Mouse (Mus musculus): Measurements from ENCODE around the gene Bfsp2.
A peak's percentile ranks its signal among the peaks of the same experiment; 100 is the strongest.

Gene Bfsp2

DNA sequence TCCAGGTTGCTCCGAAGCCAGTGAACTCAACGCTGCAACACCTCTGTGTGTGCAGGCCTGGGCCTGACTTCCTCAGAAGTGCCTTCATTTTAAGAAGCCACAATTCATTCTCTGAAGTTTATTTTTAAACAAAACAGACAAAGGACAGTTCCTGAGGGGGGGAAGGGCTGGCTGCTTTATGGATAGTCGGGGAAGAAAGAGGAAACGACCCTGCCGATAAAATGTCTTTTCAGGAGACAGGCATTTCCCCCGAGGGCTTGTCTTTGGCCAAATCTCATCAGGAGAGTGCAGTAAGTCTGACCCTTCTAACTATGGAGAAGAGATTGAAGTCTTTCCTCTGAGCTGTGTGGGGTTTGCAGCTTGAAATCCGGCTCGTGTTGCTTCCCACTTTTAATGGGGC lies 5.4 kb upstream of the Bfsp2 start:
- no peak for DNase-seq (ENCODE audit: low read depth, low spot score)

DNA sequence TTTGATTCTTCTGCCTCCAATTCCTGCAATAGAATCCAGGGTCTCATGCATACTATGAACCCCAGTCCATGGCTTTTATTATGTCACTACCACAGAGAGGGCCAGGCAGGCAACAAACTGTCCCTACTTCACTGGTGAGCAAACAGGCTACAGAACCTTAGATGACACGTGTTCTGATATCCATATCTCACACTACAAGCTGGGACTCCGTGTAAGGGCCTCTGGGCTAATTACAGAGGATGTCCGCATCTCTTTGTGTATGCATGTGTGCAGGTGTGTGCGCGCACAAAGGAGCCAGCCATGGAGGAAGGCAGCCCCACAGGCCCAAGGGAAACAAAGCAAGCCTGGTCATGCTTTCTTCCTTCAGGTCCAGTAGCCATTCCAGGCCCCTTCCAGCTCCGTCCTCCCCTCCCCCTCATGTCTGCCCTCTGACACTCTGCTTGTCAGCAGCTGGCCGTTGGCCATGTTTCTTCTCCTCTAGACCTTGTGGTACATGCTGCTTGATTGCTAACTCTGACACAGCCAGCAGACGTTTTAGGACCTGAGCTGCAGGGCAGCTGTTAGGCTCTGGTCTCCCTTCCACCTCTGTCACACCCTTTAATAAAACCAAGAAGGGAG lies 492 bp upstream of the Bfsp2 start:
- peak; percentile 45 for DNase-seq (ENCODE audit: low read depth, low spot score)

DNA sequence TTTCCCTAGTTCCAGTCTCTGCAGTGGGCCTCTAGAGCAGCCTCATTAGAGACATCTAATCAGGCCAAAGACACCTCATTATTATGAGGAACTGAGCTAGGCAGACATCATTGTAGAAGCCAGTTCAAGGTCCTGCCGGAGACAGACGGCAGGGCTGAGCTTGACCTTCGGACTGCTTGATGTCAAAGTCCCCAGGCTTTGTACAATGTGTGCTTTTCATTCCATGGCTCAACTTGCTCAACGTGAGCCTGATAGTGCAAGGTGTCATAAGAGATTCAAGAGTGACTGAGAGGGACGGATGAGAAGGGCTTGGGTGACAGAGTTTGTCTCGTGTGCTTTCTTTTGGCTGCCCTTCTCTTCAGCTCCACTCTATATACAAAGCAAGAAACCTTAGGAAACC lies 4.8 kb downstream of the Bfsp2 start:
- DNase-seq (ENCODE audit: low read depth, low spot score) = no peak

DNA sequence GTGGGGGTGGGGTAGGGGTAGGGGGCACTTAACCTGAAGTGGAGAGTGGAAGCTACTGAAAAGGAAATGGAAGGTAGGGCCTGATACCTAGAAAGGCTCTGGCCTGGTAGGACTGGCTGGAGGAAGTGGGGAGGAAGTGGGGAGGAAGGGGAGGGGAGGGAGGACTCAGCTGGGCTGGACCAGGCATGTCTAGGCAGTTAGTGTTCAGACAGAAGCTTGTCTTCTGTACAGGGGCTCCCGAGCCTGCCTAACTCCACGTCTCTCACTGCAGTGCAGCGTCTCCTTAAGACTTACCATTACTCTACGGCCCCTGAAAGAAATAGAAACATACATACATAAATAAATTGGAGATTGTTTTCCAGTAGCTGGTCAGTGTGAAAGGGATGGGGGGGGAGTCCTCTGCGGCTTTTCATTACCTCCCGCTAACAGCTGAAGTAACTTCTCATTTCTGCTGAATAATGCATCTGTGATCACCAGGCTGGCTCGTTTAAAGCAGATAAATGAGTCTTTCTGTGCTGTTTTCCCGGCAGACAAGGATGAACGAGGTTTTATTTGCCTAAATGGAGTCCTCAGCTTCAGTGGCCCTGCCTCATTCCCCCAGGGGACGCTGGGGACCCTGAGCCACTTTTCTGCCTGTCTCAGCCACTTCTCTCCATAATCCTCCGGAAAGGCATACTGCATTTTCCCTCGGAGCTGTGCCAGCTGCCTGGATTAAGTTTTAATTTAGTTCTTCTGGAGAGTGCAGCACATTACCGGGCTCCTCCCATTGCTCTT lies 6.1 kb downstream of the Bfsp2 start:
- DNase-seq (ENCODE audit: low read depth, low spot score) = no peak

DNA sequence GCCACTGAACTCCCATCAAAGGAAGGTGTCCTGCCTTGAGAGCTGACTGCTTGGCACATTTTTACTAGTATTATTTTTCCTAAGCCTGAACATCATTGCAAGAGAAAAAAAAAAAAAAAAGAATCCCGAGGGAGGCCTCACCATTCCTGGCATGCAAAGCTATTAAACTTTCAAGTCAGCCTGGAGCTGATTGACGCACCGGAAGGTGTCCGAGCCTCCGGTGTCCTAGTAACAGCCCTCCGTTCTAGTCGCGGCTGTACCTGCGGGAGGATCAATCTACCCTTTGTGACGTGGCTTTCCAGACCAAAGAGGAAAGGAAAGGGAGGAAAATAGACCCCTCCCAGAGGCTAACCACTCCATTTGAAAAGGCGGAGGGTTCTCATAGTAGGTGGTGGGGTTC lies 8.4 kb downstream of the Bfsp2 start:
- no peak for DNase-seq (ENCODE audit: low read depth, low spot score)

DNA sequence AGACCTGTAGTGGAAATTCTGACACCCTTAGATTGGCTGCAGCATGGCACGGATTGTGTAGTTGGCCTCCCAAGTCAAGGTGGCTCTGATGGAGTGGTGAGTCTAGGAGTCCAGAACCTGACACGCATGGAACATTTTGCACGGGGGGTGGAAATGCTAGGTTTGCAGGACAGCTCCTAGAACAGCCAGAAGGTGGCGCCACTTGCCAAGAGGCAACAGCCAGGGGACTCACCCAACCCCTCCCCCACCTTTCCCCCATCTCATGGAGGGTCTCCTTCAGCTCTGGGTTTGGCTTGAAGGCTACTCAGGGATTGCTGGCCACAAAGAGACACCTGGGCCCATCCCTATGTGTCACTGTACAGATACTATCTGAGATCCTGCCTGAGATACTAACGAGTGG lies 10.7 kb downstream of the Bfsp2 start:
- DNase-seq (ENCODE audit: low read depth, low spot score) = no peak

DNA sequence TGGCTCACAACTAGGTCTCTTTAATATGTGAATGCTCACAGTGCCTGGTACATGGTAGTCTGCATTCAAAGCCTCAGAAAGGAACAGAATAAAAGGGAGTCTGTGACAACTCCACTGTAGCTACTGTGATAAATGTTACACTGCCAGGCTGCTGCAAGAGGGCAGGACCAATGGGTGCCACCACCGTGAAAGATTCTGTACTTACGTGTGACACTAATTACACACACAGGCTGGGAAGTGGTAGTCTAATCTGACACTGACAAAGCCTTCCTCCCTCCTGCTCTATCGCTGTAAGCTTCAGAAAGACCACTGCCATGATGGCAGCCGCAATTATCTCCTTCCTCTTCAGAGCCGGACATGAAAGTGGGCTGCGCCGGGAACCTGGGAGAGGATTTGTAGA lies 11.3 kb downstream of the Bfsp2 start:
- DNase-seq (ENCODE audit: low read depth, low spot score) = no peak

DNA sequence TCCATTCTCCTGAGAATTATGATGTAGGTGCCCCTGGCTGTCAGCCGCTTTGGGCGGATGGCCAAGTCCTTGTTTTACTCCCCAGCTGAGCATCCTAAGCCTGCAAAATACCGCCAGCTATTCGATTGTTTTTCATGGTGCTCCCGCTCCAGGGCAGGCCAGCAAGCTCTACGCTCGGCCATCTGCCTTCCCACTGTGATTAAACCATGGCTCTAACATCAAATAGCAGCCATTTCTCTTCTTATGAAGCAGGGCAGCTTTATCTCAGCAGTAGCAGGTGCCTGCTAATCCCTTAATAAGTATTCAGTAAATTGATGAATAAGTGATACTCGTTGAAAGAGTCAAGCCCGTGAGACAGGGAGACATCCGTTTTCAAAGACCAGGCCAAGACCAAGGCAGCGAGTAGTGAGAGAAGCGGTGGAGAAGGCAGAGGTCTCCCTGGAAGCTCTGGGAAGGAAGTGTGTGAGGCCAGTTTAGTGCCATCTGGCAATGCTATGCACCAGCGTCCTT lies 14.5 kb downstream of the Bfsp2 start:
- DNase-seq (ENCODE audit: low read depth, low spot score) = no peak

DNA sequence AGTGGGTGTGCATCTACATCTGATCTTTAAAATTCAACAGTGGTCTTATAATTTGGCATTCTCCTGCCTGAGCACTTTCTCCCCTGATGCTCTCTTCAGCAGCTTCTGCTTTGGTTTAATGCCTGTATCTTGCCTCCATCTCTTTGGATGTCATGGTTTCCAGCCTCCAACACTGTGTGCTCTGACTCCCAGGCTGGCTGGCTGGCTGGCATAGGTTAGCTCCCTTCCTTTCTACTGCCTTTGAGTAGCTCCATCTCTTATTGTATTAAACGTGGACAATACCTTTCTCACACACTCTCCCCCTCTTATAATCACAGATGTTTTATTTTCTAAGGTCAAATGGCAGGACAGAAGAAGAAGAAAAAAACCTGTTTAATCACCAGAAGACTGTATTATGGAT lies 14.9 kb downstream of the Bfsp2 start:
- DNase-seq (ENCODE audit: low read depth, low spot score) = no peak

DNA sequence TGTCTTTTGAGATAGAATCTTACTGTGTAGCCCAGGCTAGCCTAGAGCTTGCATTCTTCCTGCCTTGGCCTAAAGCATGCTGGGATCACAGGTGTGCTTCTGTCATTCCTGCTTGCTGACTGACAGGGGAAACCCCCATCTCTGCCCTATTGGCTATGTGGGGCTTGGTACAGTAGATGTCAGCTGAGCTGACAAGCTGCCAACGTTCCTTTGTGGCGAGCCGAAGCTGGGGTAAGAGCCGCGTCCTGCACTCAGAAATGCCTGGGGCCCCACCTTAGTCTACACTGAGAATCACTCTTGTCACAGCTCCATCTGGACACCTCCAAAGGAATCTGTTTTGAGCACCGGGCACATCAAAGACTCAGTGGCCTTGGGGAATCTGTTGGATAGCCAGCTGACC lies 16.4 kb downstream of the Bfsp2 start:
- DNase-seq (ENCODE audit: low read depth, low spot score) = no peak

DNA sequence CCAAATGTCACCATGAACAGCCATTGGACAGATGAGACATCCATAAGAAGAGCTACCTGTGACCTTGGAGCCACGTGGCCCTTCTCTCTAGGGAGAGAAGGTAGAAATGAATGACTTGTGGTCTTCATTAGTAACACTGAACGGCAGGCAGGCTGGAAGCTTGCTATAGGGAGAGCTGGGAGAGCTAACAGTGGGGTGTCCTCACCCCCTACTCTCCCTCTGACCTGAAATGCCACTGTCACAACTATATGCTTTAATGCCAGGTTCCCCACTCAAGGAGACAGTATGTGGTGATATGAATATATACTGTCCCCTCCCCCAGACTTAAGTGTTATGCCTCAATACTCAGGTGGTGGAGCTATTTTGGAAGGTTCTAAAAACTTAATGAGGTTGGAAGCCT lies 20.4 kb downstream of the Bfsp2 start:
- no peak for DNase-seq (ENCODE audit: low read depth, low spot score)

DNA sequence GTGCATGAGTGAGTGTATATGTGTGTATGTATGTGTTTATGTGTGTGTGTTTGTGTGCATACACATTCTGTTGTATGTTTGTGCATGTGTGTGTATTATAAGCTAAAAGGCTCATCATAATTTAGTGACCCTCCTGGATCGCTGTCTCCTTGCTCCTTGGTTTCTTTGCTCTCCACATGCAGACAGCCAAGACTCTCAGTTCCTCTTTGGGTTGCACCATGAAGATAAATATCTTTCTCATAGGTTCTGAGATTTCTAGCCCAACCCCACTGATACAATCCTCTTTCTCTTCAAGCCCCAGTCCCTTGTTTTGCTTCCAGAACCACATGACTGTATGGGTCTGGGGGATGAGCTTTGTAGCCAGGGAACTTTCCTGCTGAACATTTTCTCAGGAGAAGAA lies 20.9 kb downstream of the Bfsp2 start:
- no peak for DNase-seq (ENCODE audit: low read depth, low spot score)

DNA sequence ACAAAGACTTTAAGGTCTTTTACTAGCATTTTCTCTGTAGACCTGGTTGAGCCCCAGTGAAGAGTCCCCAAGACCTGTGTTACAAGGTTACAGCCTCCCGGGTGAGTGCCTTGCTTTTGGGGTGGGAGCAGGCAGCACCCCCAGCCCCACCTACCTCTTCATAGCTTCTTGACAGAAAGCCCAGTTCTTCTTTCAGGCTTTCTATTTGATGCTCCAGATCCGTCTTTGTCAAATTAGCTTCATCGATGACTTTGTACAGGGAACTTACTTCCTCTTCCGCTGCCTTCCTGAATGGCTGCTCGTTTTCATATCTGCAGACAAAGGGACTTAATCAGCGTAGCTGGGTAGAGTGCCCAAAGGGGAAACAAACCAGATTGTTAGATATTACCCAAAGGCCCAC lies 30.6 kb downstream of the Bfsp2 start:
- no peak for DNase-seq (ENCODE audit: low read depth, low spot score)

DNA sequence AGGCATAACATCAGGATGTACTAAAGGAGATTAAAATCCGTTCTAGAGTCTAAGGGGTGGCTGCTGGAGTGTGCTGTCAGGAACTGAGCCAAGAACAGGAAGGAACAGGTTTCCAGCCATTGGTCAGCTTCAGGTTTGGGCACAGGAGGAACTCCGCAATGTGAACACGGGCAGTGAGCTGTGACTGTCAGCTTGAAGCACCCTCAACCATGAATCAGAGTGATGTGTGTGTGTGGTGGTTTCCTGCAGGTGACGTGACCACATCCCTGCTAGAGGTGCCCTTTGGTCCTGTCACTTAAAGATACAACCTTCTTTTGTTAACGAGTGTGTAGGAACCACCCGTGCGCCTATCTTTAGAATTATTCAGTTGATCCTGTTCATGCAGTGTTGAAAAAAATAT lies 31.1 kb downstream of the Bfsp2 start:
- DNase-seq (ENCODE audit: low read depth, low spot score) = no peak

DNA sequence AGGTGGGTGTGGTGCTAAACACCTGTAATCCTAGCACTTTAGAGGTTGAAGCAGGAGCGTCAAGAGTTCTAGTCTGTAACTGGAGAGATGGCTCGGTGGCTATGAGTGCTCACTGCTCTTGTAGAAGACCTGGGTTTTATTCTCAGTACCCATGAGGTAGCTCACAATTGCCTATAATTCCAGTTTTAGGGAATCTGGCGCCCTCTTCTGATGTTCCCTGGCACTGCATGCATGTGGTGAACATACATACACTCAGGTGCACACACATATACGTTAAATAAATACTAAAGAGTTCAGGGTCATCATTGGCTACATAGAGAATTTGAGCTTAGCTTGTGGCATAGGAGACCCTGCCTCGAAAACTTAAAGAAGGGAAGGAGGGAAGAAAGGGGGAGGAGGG lies 35.6 kb downstream of the Bfsp2 start:
- no peak for DNase-seq (ENCODE audit: low read depth, low spot score)

DNA sequence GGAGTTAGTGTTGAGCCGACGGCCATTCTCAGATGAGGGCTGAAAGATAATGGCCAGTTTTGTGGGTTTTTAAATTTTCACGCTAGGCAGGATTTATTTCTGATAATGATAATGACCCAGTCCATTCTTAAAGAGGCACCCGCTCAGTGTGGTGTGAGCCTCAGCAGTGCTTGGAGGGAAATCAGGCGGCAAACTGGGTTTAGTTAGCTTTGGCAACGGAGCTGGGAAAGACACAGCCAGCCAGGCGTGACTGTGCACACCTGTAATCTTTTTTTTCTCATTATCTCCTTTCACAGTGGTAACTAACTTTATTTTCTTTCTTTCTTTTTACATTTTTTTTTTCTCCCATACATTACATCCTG lies 36.4 kb downstream of the Bfsp2 start:
- no peak for DNase-seq (ENCODE audit: low read depth, low spot score)

DNA sequence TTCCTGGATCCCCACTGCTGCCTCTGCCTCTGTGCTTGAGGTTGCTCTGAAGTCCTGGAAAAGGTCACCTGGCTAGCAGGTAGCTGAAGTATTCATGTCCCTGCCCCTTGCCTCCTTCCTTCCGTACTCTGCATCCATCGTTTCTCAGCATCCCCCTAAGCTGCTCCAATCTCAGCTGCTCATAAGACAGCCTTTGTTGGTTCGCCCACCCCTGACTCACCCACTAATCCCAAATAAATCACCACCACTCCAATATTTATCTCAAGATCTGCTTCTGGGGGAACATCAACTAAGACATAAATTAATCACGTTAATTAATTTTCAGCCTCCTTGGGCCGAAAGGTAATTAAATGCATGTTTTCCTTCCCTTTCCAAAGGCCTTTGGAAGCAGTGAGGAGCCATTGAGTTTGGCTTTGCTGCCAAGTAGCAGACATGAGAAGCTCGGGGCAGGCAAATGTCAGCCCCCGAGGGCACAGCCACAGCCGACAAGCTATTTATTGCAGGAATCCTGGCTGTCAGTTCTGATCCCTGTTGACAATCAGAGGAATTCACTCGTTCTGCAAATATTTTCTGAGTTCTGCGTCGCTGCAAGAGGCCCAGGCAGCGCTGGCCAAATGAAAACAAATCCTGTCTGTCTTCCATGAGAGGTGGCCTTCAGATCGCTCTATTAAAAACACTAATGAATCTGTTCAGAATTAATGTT lies 36.9 kb downstream of the Bfsp2 start:
- peak; percentile 30 for DNase-seq (ENCODE audit: low read depth, low spot score)

DNA sequence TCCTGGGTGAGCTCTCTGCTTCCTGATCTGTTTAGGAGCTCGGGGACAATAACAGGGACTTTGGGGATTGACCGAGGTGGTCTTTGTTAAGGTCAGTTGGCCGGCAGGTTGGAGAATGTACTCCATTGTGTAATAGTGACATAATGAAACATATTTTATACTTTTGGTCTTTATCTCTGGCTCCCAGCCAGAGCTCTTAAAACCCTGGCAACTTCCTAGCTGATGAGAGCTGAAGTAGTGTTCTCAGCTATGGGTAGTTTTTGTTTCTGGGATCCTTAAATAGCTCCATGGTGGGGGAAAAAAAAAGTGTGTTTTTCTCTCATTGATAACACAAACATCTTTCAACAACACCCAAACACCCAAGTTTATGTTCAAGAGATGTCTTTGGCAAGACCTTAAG lies 39.6 kb downstream of the Bfsp2 start:
- DNase-seq (ENCODE audit: low read depth, low spot score) = no peak

DNA sequence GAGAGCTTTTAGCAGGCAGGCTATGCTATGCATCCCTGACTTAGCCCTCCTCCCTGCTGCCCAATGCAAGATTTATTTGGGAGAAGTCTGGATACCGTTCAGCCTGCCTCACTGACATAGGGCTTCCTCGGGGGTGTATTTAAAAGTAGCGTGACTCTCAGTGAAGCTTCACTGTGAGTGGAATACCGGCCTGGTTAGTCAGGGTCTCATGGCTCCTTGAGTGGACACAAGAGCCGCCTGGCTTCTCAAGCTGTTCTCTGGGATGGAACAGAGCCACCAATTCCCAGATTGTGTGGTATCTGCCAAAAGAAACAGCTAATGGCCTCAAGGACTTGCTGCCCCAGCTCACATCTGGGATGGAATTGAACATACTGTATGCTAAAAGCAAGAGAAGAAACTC lies 43.1 kb downstream of the Bfsp2 start:
- no peak for DNase-seq (ENCODE audit: low read depth, low spot score)

DNA sequence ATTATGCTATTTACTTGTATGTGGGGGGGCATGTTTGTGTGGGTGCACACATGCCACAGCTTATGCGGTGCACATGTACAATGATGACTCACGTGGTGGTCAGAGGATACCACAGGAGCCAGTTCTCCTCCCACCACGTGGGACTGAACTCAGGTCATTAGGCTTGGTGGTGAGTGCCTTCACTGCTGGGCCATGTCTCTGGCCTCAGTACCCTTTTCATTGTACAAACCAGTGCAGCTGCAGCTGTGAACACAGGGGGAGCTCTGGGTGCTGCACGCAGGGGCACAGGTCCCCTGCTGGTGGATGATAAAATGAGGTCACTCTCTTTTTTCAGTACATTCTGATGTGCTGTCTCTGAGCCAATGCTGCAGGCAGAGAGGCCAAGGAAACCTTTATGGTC lies 46.1 kb downstream of the Bfsp2 start:
- DNase-seq (ENCODE audit: low read depth, low spot score) = peak; percentile 33

DNA sequence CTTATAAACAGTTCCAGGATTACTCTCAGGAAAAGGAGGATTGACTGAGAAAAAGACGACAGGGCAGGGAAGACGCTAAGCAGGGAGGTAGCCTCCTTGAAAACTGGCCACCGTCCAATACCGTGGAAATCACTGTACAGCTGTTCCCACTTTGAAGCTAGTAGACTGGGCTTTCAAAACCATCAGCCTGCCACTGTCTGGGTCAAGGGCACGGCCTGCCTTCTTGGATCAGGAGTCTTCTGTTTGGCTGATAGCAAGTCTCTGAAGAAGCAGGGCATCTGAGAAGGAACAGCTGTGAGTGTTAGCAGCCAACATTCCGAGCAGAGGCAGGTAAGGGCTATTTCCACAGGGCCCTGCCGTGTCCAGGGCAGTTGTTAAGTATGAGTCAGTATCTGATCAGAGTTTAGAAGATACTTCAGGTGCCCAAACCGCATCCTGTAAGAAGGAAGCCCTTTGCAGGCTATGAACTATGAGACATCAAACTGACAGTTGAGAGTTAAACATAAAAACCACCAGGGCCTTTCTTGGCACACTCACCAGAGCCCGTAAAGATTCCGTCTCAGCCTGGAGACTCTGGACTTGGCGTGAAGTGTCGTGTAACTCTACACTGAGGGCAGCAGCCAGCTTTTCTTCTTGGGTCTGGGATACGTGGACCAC lies 48.0 kb downstream of the Bfsp2 start:
- DNase-seq (ENCODE audit: low read depth, low spot score) = no peak

DNA sequence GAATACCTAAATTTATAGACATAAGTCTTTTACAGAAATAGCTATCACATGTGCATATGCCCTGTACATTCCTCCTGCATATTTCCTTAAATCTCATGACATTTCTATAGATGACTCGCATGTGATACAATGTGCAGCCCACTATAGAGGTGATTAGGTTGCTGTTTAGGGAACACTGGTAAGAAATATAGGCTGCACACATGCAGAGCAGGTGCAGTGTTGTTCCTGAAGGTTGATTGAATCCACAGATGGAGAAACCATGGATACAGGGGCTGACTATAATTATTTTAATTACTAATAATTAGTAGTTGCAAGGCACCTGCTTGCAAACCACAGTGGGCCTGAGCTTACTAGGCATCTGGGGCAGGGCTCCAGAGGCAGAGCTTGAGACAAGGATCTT lies 48.5 kb downstream of the Bfsp2 start:
- DNase-seq (ENCODE audit: low read depth, low spot score) = no peak

All from forelimb bud, embryonic 11.5 days (tissue).